Mouse (Mus musculus) inflammation-experienced regulatory T-cells, adult 6 months (primary cell): ENCODE results near the gene Hspa12a. TPM values are rescaled to one million over a fixed set of nuclear protein-coding genes. Genes with fewer than 3 reads are reported as not detected.

ENCODE experiments used
- polyA plus RNA-seq, 3 experiments: library from polyadenylated mRNA; unstranded; fragments of 100-300 nt; shearing (Covaris generic); gene quantifications; one replicate each; pipeline ENCODE4 v1.2.1; 2017

Gene Hspa12a
- polyA plus RNA-seq, 3 experiments from 2014 or later = 0.57 to 0.92 TPM; not detected in 1

Other genes with a start within 250 kb of the Hspa12a start
- gene Pnliprp1, start 214.8 kb downstream of the Hspa12a start, polyA plus RNA-seq = not detected
- not detected for gene Pnliprp2, start 183.9 kb downstream of the Hspa12a start, polyA plus RNA-seq
- not detected for gene 1700019N19Rik, start 149.2 kb downstream of the Hspa12a start, polyA plus RNA-seq
- gene Eno4, start 229 bp downstream of the Hspa12a start, polyA plus RNA-seq = not detected
- 1 to 10 TPM; 1.8 to 4.1 (median 2.6) TPM for gene Shtn1, start 132.4 kb upstream of the Hspa12a start, polyA plus RNA-seq
- gene Vax1, start 226.4 kb upstream of the Hspa12a start, polyA plus RNA-seq = not detected